Mouse (Mus musculus) embryonic fibroblast, embryonic 13.5 days (primary cell): ENCODE measurements at regions not wholly inside any gene's neighbourhood (a gene's known extent, or its start where the extent isn't known, plus 50 kb on each side); places are given as distances from the start of the nearest gene placed in this dataset.

Experiments used
- H3K27ac ChIP-seq: 2 replicates; pipeline ENCODE4 v1.5.1; 2012; ENCODE audit warnings: low read length, control low read depth, inconsistent platforms; ENCODE audit not compliant: insufficient read depth
- H3K4me1 ChIP-seq: 2 replicates; pipeline ENCODE4 v1.6.1; 2011; ENCODE audit warnings: low read length; ENCODE audit not compliant: control insufficient read depth, insufficient read depth
- H3K4me3 ChIP-seq: 2 replicates; pipeline ENCODE4 v1.5.1; 2011; ENCODE audit warnings: mild to moderate bottlenecking, control low read depth, low read length; ENCODE audit not compliant: insufficient read depth
- CTCF ChIP-seq: IDR thresholded peaks from 2 replicates; pipeline ENCODE4 v1.5.1; 2011; ENCODE audit warnings: mild to moderate bottlenecking, control low read depth, low read length, moderate library complexity, borderline replicate concordance; ENCODE audit not compliant: insufficient read depth
- POLR2A ChIP-seq: IDR thresholded peaks from 2 replicates; pipeline ENCODE4 v1.6.1; 2011; ENCODE audit warnings: low read depth, mild to moderate bottlenecking, control low read depth, low read length, moderate library complexity

GRCm38 (mm10) chr14:107785242-107785641 is 1128.7 kb downstream of the Slitrk1 start:
- TF ChIP-seq CTCF: no peak
- TF ChIP-seq POLR2A: no peak
- Histone ChIP-seq H3K27ac (no peak overlapping the region), H3K4me3 (no peak overlapping the region), H3K4me1 (no peaks in the 10 kb centered on the region)
